Mouse (Mus musculus) CH12.LX (cell line): Measurements from ENCODE around the gene Dgkg. TPM values are rescaled to one million over a fixed set of nuclear protein-coding genes. Genes with fewer than 3 reads are reported as not detected.
A peak's percentile ranks its signal among the peaks of the same experiment; 100 is the strongest.

ENCODE experiments used
- DNase-seq: peaks from one replicate; pipeline ENCODE4 v3.0.0-alpha.2; 2013; ENCODE audit errors: extremely low read depth
- H3K27ac ChIP-seq: 2 replicates; pipeline ENCODE4 v1.5.1; 2012; ENCODE audit warnings: low read depth, mild to moderate bottlenecking, control low read depth, moderate library complexity; ENCODE audit not compliant: insufficient read depth
- H3K27me3 ChIP-seq: replicated peaks from 2 replicates; pipeline ENCODE3; 2012; ENCODE audit warnings: inconsistent platforms
- H3K36me3 ChIP-seq, 2 experiments: replicated peaks in 1 of 2; 2 replicates each; pipeline versions ENCODE3 to v1.6.1; 2012; ENCODE audit warnings: inconsistent platforms in 1 of 2, low read length in 1 of 2, mild to moderate bottlenecking in 1 of 2, mixed read lengths in 1 of 2, moderate library complexity in 1 of 2; ENCODE audit not compliant: control insufficient read depth in 1 of 2, insufficient read depth in 1 of 2
- H3K4me1 ChIP-seq, 2 experiments: 2 replicates each; pipeline ENCODE4 v1.6.1; 2012; ENCODE audit warnings: inconsistent platforms in 1 of 2, moderate library complexity in 1 of 2; ENCODE audit not compliant: insufficient read depth in 2 of 2, control insufficient read depth in 1 of 2
- H3K4me2 ChIP-seq: 2 replicates; pipeline ENCODE4 v1.6.1; 2012; ENCODE audit warnings: low read depth, mild to moderate bottlenecking, control low read depth; ENCODE audit not compliant: poor library complexity, insufficient read depth, severe bottlenecking
- H3K4me3 ChIP-seq, 3 experiments: fragments of 150-350 bp in 1 of 3; sonication (generic) in 1 of 3; replicated peaks in 1 of 3; 2 replicates each; pipeline versions ENCODE3 to v1.5.1; 2011 to 2012; ENCODE audit warnings: low read depth in 2 of 3, low read length in 2 of 3, mild to moderate bottlenecking in 2 of 3, moderate library complexity in 2 of 3, control low read depth in 1 of 3, improper control_type of control experiment in 1 of 3, inconsistent platforms in 1 of 3, mixed read lengths in 1 of 3; ENCODE audit not compliant: poor library complexity in 1 of 3
- H3K79me2 ChIP-seq: replicated peaks from 2 replicates; pipeline ENCODE4 v1.6.1; 2012; ENCODE audit warnings: mild to moderate bottlenecking, moderate library complexity; ENCODE audit not compliant: control insufficient read depth, poor library complexity, insufficient read depth, severe bottlenecking; ENCODE audit errors: extremely low read depth
- H3K9ac ChIP-seq: 2 replicates; pipeline ENCODE4 v1.6.1; 2012; ENCODE audit warnings: low read depth, mild to moderate bottlenecking, control low read depth, moderate library complexity; ENCODE audit not compliant: insufficient read depth
- H3K9me3 ChIP-seq: replicated peaks from 2 replicates; pipeline ENCODE3; 2012; ENCODE audit warnings: low read length, inconsistent platforms, mixed read lengths
- BHLHE40 ChIP-seq: IDR thresholded peaks from 2 replicates; pipeline ENCODE4 v1.6.1; 2011; ENCODE audit warnings: mild to moderate bottlenecking, low read depth, low read length, improper control_type of control experiment
- CHD1 ChIP-seq: IDR thresholded peaks from 2 replicates; pipeline ENCODE4 v1.6.1; 2012; ENCODE audit warnings: low read depth, low read length, improper control_type of control experiment, inconsistent platforms
- CHD2 ChIP-seq: IDR thresholded peaks from 2 replicates; pipeline ENCODE4 v1.6.1; 2011; ENCODE audit warnings: low read length, improper control_type of control experiment
- CTCF ChIP-seq, 2 experiments: IDR thresholded peaks in 1 of 2; conservative IDR thresholded peaks in 1 of 2; 2 replicates each; pipeline ENCODE4 v1.5.1; 2011 to 2012; ENCODE audit warnings: low read depth in 2 of 2, low read length in 2 of 2, improper control_type of control experiment in 1 of 2, inconsistent platforms in 1 of 2, mild to moderate bottlenecking in 1 of 2, moderate library complexity in 1 of 2
- E2F4 ChIP-seq: IDR thresholded peaks from 2 replicates; pipeline ENCODE4 v1.6.1; 2011; ENCODE audit warnings: low read depth, low read length, improper control_type of control experiment; ENCODE audit not compliant: insufficient replicate concordance
- ELF1 ChIP-seq: IDR thresholded peaks from 2 replicates; pipeline ENCODE4 v1.6.1; 2014; ENCODE audit warnings: low read depth, mild to moderate bottlenecking, inconsistent platforms, low read length, improper control_type of control experiment
- EP300 ChIP-seq: IDR thresholded peaks from 2 replicates; pipeline ENCODE4 v1.6.1; 2011; ENCODE audit warnings: low read length, improper control_type of control experiment
- ETS1 ChIP-seq: conservative IDR thresholded peaks from 2 replicates; pipeline ENCODE4 v1.6.1; 2012; ENCODE audit warnings: low read depth, mild to moderate bottlenecking, inconsistent platforms, low read length, improper control_type of control experiment, moderate library complexity
- GABPA ChIP-seq: IDR thresholded peaks from 2 replicates; pipeline ENCODE4 v1.6.1; 2012; ENCODE audit warnings: low read depth, low read length, improper control_type of control experiment, inconsistent platforms; ENCODE audit not compliant: insufficient replicate concordance
- HCFC1 ChIP-seq: IDR thresholded peaks from 2 replicates; pipeline ENCODE4 v1.6.1; 2012; ENCODE audit warnings: low read depth, mild to moderate bottlenecking, inconsistent platforms, low read length, improper control_type of control experiment
- IRF4 ChIP-seq: IDR thresholded peaks from 2 replicates; pipeline ENCODE4 v1.6.1; 2014; ENCODE audit warnings: low read depth, mild to moderate bottlenecking, inconsistent platforms, low read length, improper control_type of control experiment
- JUN ChIP-seq: IDR thresholded peaks from 2 replicates; pipeline ENCODE4 v1.6.1; 2011; ENCODE audit warnings: low read depth, mild to moderate bottlenecking, low read length, improper control_type of control experiment, moderate library complexity; ENCODE audit not compliant: insufficient read depth
- JUND ChIP-seq: conservative IDR thresholded peaks from 2 replicates; pipeline ENCODE4 v1.6.1; 2011; ENCODE audit warnings: low read depth, low read length, improper control_type of control experiment
- KAT2A ChIP-seq: IDR thresholded peaks from 2 replicates; pipeline ENCODE4 v1.6.1; 2012; ENCODE audit warnings: low read length, improper control_type of control experiment, inconsistent platforms; ENCODE audit not compliant: insufficient replicate concordance
- MAFK ChIP-seq: IDR thresholded peaks from 2 replicates; pipeline ENCODE4 v1.6.1; 2011; ENCODE audit warnings: low read length, improper control_type of control experiment; ENCODE audit not compliant: insufficient replicate concordance
- MAX ChIP-seq: IDR thresholded peaks from 2 replicates; pipeline ENCODE4 v1.6.1; 2011; ENCODE audit warnings: low read length, improper control_type of control experiment
- MAZ ChIP-seq: IDR thresholded peaks from 2 replicates; pipeline ENCODE4 v1.6.1; 2012; ENCODE audit warnings: low read depth, mild to moderate bottlenecking, inconsistent platforms, low read length, improper control_type of control experiment, moderate library complexity
- MEF2A ChIP-seq: IDR thresholded peaks from 2 replicates; pipeline ENCODE4 v1.6.1; 2014; ENCODE audit warnings: low read depth, mild to moderate bottlenecking, inconsistent platforms, low read length, improper control_type of control experiment, borderline replicate concordance
- MXI1 ChIP-seq: IDR thresholded peaks from 2 replicates; pipeline ENCODE4 v1.6.1; 2011; ENCODE audit warnings: mild to moderate bottlenecking, low read depth, low read length, improper control_type of control experiment
- MYC ChIP-seq: IDR thresholded peaks from 2 replicates; pipeline ENCODE4 v1.6.1; 2011; ENCODE audit warnings: low read depth, mild to moderate bottlenecking, improper control_type of control experiment, low read length
- NELFE ChIP-seq: IDR thresholded peaks from 2 replicates; pipeline ENCODE4 v1.6.1; 2011; ENCODE audit warnings: low read depth, low read length, improper control_type of control experiment
- NRF1 ChIP-seq: IDR thresholded peaks from 2 replicates; pipeline ENCODE4 v1.6.1; 2014; ENCODE audit warnings: low read depth, mild to moderate bottlenecking, inconsistent platforms, low read length, improper control_type of control experiment, moderate library complexity
- PAX5 ChIP-seq: IDR thresholded peaks from 2 replicates; pipeline ENCODE4 v1.6.1; 2012; ENCODE audit warnings: low read length, inconsistent platforms, mixed read lengths
- POLR2A ChIP-seq: IDR thresholded peaks from 2 replicates; pipeline ENCODE4 v1.6.1; 2011; ENCODE audit warnings: low read depth, mild to moderate bottlenecking, improper control_type of control experiment, low read length
- POLR2AphosphoS2 ChIP-seq: IDR thresholded peaks from 2 replicates; pipeline ENCODE4 v1.6.1; 2011; ENCODE audit warnings: low read depth, low read length, improper control_type of control experiment
- RAD21 ChIP-seq: IDR thresholded peaks from 2 replicates; pipeline ENCODE4 v1.6.1; 2011; ENCODE audit warnings: low read depth, mild to moderate bottlenecking, low read length, improper control_type of control experiment, moderate library complexity
- RCOR1 ChIP-seq: conservative IDR thresholded peaks from 2 replicates; pipeline ENCODE4 v1.6.1; 2012; ENCODE audit warnings: low read depth, mild to moderate bottlenecking, inconsistent platforms, low read length, improper control_type of control experiment
- SIN3A ChIP-seq: IDR thresholded peaks from 2 replicates; pipeline ENCODE4 v1.6.1; 2012; ENCODE audit warnings: low read length, improper control_type of control experiment, inconsistent platforms
- SMC3 ChIP-seq: IDR thresholded peaks from 2 replicates; pipeline ENCODE4 v1.6.1; 2011; ENCODE audit warnings: low read depth, low read length, improper control_type of control experiment
- TBP ChIP-seq: conservative IDR thresholded peaks from 2 replicates; pipeline ENCODE4 v1.6.1; 2011; ENCODE audit warnings: low read depth, low read length, improper control_type of control experiment
- TCF12 ChIP-seq: IDR thresholded peaks from 2 replicates; pipeline ENCODE4 v1.6.1; 2014; ENCODE audit warnings: low read depth, mild to moderate bottlenecking, inconsistent platforms, low read length, improper control_type of control experiment
- UBTF ChIP-seq: IDR thresholded peaks from 2 replicates; pipeline ENCODE4 v1.6.1; 2012; ENCODE audit warnings: low read depth, mild to moderate bottlenecking, inconsistent platforms, low read length, improper control_type of control experiment, moderate library complexity
- USF1 ChIP-seq: IDR thresholded peaks from 2 replicates; pipeline ENCODE4 v1.6.1; 2014; ENCODE audit warnings: low read depth, mild to moderate bottlenecking, inconsistent platforms, low read length, improper control_type of control experiment
- USF2 ChIP-seq: conservative IDR thresholded peaks from 2 replicates; pipeline ENCODE4 v1.6.1; 2011; ENCODE audit warnings: low read depth, low read length, improper control_type of control experiment
- ZC3H11A ChIP-seq: IDR thresholded peaks from 2 replicates; pipeline ENCODE4 v1.6.1; 2012; ENCODE audit warnings: low read depth, mild to moderate bottlenecking, inconsistent platforms, low read length, improper control_type of control experiment
- ZKSCAN1 ChIP-seq: IDR thresholded peaks from 2 replicates; pipeline ENCODE4 v1.6.1; 2012; ENCODE audit warnings: low read depth, inconsistent platforms, low read length, improper control_type of control experiment, borderline replicate concordance
- ZMIZ1 ChIP-seq: IDR thresholded peaks from 2 replicates; pipeline ENCODE4 v1.6.1; 2012; ENCODE audit warnings: low read depth, mild to moderate bottlenecking, inconsistent platforms, low read length, improper control_type of control experiment
- ZNF384 ChIP-seq: IDR thresholded peaks from 2 replicates; pipeline ENCODE4 v1.6.1; 2012; ENCODE audit warnings: low read depth, low read length, improper control_type of control experiment, inconsistent platforms
- dilution Hi-C: fragments of 300-500 bp; cut with MboI; formaldehyde crosslinking; loops from 2 replicates; pipeline ENCODE4 v1.14.3; 2020; ENCODE audit warnings: low sequenced_read_pairs; ENCODE audit not compliant: extremely low pct_unique_long_range_greater_than_20kb, extremely low pct_ligation_motif_present
- in situ Hi-C: fragments of 300-500 bp; cut with MboI; formaldehyde crosslinking; loops from 3 replicates; pipeline ENCODE4 v1.14.3; 2019; ENCODE audit warnings: low sequenced_read_pairs, low pct_ligation_motif_present, low pct_unique_long_range_greater_than_20kb, mixed read lengths
- polyA plus RNA-seq: library from polyadenylated mRNA; unstranded; fragments of >175 nt; gene quantifications from 2 replicates; pipeline ENCODE4 v1.2.1, GENCODE M21; 2012; ENCODE audit warnings: low read depth; ENCODE audit not compliant: insufficient read length
- total RNA-seq, 2 experiments: library from RNA; depleted of rRNA; stranded (reverse); fragments of 300-350 nt in 1 of 2; fragments of >200 nt in 1 of 2; gene quantifications; 2 replicates each; pipeline ENCODE4 v1.2.3; 2012 to 2014

Gene Dgkg
- total and polyA plus RNA-seq, 3 experiments = 2.0 to 9.2 (median 3.0) TPM

DNA sequence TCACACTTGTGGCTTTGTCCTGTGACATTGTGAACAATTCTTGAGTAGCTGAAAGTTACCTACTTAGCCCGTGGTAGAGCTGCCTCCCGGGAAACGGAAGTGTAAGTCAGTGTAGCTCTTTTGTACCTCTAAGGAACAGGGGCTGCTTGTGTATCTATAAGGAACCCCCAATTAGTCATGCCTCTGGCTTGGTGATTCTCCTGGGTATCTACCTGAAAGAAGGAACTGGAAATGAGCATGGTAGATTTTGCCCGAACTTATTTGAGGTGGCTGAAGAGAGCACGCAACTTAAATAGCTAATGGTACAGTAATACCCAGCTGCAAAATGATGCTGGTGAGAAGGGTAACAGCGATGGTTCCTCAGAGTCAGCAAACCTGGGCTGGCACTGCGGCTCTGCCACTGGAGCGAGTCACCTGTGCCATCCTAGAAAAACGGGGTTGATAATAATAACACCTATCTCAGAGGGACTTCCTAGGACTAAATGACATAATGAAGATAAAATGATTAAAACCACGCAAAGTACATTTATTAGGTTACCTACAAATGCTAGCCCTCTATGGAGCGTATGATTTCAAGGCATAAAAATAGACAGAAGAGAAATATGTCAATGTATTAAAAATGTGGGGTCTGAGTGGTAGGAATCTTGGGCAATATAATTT is 3.1 kb downstream of the Dgkg start:
- H3K27me3 ChIP-seq = no peaks in the 10 kb centered on the region
- no peaks in the 10 kb centered on the region for H3K36me3 ChIP-seq
- no peak for TF ChIP-seq E2F4
- TF ChIP-seq CHD1 = peak; percentile 91
- TF ChIP-seq MAFK = peak; percentile 63; the same call in 1 of the 2 replicates
- TF ChIP-seq HCFC1 = no peak
- no peak; the same call in 1 of the 2 replicates for TF ChIP-seq SMC3
- TF ChIP-seq BHLHE40 = peak; percentile 68
- TF ChIP-seq ETS1 = peak; percentile 79
- peak; percentile 39; the same call in 1 of the 2 replicates for TF ChIP-seq TCF12
- peak; percentile 42; the same call in 1 of the 2 replicates for TF ChIP-seq POLR2AphosphoS2
- TF ChIP-seq ZNF384 = no peak
- no peak for TF ChIP-seq CTCF (conservative IDR thresholded peaks at IDR 0.05 in 1 of 2, IDR thresholded peaks at IDR 0.05 in 1 of 2; ENCODE audit: low read depth in 2 of 2, low read length in 2 of 2)
- no peak for TF ChIP-seq USF2
- no peak for TF ChIP-seq RAD21
- 0 out of 2 replicates have a peak, but pooled peaks have one; percentile 62 for TF ChIP-seq KAT2A
- no peak for TF ChIP-seq ZC3H11A
- 0 out of 2 replicates have a peak, but pooled peaks have one; percentile 42 for TF ChIP-seq TBP
- peak; percentile 60 for TF ChIP-seq SIN3A
- TF ChIP-seq ZMIZ1 = 0 out of 2 replicates have a peak, but pooled peaks have one; percentile 34
- TF ChIP-seq MAZ = no peak; the same call in 1 of the 2 replicates
- TF ChIP-seq PAX5 = no peak
- peak; percentile 55; the same call in 1 of the 2 replicates for TF ChIP-seq MAX
- peak; percentile 63; the same call in 1 of the 2 replicates for TF ChIP-seq IRF4
- TF ChIP-seq POLR2A = no peak
- peak; percentile 52; the same call in 1 of the 2 replicates for TF ChIP-seq MEF2A
- TF ChIP-seq MXI1 = peak; percentile 45; the same call in 1 of the 2 replicates
- TF ChIP-seq UBTF = no peak
- TF ChIP-seq JUN = no peak
- no peak for TF ChIP-seq NRF1
- TF ChIP-seq CHD2 = peak; percentile 30; the same call in 1 of the 2 replicates
- TF ChIP-seq MYC = peak; percentile 34; the same call in 1 of the 2 replicates
- peak; percentile 48; the same call in 1 of the 2 replicates for TF ChIP-seq ELF1
- no peak for TF ChIP-seq ZKSCAN1
- TF ChIP-seq RCOR1 = peak; percentile 79
- TF ChIP-seq GABPA = no peak
- no peak for TF ChIP-seq USF1
- peak; percentile 64 for TF ChIP-seq EP300
- TF ChIP-seq NELFE = 0 out of 2 replicates have a peak, but pooled peaks have one; percentile 37
- peak; percentile 22; the same call in 1 of the 2 replicates for TF ChIP-seq JUND
- TF ChIP-seq, all 38 proteins: peak for 21
- Histone ChIP-seq H3K4me3 (no peak overlapping the region), H3K27ac (peak overlapping the region; percentile 74), H3K9me3 (no peaks in the 10 kb centered on the region), H3K4me2 (peak overlapping the region; percentile 4; the same call in 1 of the 2 replicates), H3K9ac (peak overlapping the region; percentile 36; the same call in 1 of the 2 replicates), H3K4me1 (peaks cover 31 to 92% of the 10 kb centered on the region in 2 experiments), H3K79me2 (peaks cover 13% of the 10 kb centered on the region; the same call in 1 of the 2 replicates)
- dilution Hi-C loops = no loop called here
- DNase-seq = peak; percentile 77
- in situ Hi-C loops = no loop called here
